Mouse (Mus musculus) stomach, postnatal 0 days (tissue): Measurements from ENCODE around the gene Adamtsl1.

Experiments
- CTCF ChIP-seq: IDR thresholded peaks from 2 replicates; pipeline ENCODE4 v1.5.1; 2016; ENCODE audit warnings: antibody characterized with exemption, low read depth, mild to moderate bottlenecking, moderate library complexity
- EP300 ChIP-seq: optimal IDR thresholded peaks from 2 replicates; pipeline ENCODE3; 2016; ENCODE audit warnings: antibody characterized with exemption

DNA sequence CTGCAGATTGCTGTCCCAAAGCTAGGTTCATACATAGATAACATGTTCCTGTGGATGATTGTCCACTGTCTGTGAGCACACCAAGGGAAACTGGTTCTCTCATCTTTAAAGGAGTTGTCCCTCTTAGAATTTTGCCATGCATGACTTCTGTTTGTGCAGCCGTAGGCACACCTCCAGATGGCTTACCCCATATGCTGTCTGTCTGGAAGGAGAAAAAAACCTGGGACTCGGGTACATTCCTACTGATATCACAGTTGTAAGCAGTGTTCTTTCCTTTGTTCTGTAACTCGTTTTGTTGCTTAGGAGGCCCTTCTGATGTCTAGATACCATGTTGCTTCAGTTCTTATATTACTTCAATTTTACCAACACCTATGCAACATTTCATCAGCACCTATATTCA lies 563.9 kb downstream of the Adamtsl1 start:
- TF ChIP-seq CTCF (no peak), EP300 (no peak)
